Mouse (Mus musculus): ENCODE results near the gene Pparg.

The Pparg gene

DNA sequence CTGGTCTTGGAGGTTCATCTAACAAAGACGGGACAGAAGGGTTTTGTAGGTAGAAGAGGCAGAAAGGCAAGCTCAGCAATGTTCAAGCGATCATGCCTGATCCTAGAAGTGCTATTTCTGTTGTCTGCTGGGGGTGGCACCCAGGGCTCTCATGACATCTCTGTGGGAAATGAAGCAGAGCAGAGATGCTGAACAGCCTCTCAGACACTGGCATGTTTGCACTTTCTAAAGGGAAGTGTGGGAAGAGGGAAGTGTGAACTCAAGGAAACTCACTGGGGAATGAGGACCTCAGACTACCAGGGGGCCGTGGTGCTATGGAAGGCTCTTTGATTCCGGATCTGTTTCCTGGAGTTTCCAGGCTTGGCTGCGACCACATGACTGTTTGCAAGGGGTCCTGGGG, 144.2 kb downstream of the Pparg start:
- DNase-seq (ENCODE audit: low spot score in 2 of 2) = no peak

DNA sequence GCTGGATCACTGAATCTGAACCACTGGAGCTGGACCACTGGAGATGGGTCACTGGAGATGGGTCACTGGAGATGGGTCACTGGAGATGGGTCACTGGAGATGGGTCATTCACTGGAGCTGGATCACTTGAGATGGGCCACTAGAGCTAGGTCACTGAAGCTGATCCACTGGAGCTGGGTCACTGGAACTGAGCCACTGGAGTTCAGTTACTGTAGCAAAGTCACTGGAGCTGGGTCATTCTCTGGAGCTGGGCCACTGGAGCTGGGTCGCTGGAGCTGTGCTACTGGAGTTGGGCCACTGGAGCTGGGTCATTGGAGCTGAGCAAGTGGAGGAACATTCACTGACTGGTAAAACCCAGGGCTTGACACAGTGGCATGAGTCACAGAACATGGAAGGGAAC, 145.7 kb downstream of the Pparg start:
- DNase-seq (ENCODE audit: low spot score in 2 of 2) = no peak

DNA sequence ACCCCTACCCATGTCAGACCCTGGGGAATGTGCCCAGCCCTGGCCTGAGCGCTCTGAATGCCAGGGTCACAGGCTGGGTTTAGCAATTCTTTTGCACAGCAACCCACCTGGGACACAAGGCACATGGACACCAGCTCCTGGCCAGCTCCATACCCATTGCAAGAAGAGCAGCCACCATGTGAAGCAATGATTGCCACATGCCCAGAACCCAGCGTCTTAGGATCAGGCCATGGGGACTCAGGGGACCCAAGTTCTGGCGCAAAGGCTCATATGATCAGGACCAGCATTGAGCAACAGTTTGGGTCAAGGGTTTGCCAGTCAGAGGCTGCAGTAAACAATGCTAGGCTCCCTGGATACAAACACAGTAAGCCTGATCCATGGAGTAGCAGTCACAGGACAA, 150.7 kb downstream of the Pparg start:
- no peak for DNase-seq (ENCODE audit: low spot score in 2 of 2)

DNA sequence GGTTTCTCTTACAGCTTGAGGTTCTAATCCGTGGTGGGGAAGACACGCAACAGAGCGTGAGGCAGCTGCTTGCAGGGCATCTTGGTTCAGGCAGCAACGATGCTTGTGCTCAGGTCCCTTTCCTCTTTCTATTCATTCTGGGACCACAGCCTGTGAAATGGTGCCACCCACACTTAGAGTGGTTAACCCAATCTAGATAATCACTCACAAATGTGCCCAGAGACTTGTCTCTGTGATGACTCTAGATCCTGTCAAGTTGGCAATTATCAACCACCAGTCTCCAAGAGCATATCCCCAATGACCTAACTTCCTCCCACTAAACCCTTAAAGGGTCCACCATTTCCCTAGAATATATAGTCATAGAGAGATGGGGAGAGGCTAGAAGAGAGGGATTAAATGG, 152.5 kb downstream of the Pparg start:
- DNase-seq (ENCODE audit: low spot score in 2 of 2) = no peak

DNA sequence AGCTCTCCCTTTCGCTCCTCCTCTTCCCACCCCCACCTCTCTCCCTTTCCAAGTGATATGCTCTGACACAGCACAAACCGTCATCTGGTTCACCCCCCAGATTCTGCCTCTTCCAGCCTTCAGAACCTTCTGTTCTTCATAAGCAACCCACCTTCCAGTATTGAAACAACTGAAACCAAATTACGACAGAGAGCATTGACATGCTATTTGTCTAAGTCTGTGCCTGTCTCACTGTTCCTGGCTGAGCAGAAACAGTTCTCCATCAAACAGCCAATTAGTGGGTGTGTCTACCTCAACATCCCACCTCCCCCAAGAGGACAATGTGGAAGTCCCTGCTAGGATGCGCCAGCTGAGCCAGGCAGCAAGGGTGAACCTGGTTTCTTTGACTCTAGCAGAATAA, 157.2 kb downstream of the Pparg start:
- no peak for DNase-seq (ENCODE audit: low spot score in 2 of 2)

DNA sequence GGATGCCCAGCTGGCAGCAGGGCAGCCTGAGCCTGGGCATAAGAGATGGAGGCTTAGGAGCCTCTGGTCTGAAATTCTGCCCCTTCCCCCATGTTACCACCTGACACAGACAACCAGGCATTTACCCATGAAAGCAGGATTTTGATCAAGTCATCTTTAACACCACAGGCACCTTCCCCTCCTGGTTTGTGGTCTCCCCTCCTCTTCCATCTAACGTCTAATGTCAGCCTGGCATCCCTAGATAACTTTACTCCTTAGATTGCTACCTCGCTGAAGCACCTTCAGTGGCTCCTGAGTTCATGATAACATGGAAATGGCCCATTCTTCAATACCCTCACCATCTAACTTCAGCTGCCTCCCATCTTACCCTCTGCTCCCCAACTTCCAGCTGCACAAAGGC, 157.6 kb downstream of the Pparg start:
- no peak for DNase-seq (ENCODE audit: low spot score in 2 of 2)

DNA sequence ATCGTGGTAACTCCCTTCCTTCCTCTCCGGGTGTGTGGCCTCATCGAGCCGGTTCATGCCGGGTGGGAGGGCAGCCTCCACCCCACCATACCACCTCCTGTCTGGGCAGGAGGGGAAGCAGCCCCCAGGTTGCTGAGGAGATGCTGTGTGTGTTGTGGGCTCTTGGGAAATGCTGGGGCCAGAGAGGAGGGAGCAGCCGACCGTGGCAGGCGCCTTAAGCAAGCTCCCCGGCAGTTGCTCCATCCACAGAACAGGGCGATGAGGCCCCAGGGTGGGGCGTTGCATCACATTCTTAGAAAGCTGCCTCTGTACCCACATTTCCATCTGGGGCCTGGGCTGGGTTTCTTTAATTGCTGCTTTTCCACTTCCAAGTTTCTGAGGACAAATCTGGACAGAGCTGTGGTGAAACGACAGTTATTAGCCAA, 158.5 kb downstream of the Pparg start:
- DNase-seq (ENCODE audit: low spot score in 2 of 2) = no peak

DNA sequence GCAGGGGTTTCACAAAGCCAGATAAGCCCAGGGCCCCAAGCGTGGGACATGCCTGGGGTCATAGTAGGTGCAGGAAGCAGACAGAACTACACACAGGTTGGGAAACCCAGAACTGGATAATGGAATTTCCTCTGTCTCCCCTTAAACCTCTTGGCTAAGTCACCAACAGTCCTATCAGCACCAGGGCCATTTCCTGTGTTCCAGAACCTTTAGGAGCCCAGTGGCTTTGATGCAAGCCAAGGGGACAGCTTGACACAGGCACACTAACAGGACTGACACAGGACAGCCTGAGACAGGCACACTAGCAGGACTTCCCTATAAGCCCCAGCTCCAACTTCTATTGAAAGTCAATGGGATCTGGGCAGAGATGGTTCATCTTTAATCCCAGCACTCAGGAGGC, 161.2 kb downstream of the Pparg start:
- no peak for DNase-seq (ENCODE audit: low spot score in 2 of 2)

DNA sequence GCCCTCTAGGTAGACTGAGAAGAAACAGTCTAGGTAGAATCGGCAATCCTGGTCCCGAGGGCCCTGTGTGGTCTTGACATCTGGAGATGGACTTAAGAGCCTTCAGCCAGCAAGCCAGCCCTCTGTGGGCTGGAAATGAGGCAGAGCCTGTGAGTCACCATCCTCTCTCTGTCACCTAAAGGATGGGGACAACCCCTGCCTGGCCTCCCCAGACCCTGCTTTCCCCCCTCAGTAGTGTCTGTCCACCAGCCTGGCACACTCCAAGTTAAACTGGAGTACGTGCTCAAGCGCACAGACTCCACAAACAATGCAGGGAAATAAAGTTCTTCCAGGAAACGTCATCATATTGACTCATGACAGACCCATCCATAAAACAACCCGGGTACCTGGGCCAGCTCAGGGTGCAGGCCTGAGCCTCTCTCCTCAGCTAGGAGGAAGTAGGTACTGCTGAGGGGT, 162.0 kb downstream of the Pparg start:
- DNase-seq (ENCODE audit: low spot score in 2 of 2) = no peak

DNA sequence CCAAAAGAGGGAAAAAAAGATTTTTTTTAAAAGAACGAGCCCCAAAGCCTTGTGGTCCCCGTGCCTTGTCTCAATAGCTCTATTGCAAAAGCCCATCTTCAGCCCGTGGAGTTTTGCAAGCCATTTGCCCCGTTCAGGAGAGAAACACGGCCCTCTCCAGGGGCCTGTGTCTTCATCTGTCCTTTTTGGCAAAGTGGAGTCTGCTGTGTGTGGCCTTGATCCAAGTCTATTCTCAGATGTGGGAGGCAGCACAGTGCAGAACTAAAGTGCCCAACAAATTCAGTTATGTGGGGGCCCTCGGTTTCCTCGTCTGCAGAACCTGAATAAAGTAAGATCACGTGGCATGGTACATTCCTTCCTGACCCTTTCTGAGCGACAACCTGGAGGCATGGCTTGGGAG, 162.4 kb downstream of the Pparg start:
- no peak for DNase-seq (ENCODE audit: low spot score in 2 of 2)

DNA sequence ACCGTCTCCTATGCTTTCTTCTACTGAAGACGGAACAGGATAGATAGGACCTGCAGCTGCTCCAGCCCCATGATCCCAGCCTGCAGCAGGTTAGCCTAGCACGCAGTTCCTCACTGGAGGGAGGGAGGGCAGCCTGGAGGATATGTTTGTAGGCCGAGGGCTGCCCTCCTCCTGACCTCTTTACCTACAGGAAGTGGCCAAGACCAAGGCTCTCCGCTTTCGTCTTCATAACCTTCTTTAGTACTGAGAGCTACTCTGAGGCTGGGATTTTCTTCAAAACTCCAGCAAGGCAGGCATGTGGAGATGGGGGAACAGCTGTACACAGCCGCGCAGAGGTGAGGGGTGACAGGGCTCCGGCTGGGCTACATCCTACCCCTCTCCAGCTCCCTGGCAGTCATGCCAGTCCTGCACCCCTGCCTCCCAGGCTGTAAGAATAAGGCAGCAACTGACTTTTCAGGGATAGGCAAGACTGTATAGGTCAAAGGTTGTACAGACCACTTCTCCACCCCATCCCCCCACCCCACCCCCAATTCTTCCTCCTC, 163.8 kb downstream of the Pparg start:
- DNase-seq (ENCODE audit: low spot score in 2 of 2) = no peak

DNA sequence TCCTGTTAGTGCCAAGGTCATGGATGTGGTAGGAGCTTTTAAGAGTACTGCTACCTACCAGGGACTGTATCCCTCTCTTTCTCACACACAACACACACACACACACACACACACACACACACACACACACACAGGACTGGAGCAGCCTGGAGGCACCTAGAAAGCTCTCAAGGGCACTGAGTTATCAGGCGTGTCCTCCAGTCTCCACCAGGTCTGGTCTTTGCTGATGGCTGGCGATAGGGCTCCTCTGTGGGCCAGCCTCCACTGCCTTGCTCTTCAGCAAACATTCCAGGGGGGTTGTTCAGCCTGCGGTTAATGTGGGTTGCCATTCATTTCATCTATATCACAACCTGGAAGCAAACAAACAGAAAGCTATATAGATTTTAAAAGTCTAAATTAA, 166.7 kb downstream of the Pparg start:
- DNase-seq (ENCODE audit: low spot score in 2 of 2) = no peak

DNA sequence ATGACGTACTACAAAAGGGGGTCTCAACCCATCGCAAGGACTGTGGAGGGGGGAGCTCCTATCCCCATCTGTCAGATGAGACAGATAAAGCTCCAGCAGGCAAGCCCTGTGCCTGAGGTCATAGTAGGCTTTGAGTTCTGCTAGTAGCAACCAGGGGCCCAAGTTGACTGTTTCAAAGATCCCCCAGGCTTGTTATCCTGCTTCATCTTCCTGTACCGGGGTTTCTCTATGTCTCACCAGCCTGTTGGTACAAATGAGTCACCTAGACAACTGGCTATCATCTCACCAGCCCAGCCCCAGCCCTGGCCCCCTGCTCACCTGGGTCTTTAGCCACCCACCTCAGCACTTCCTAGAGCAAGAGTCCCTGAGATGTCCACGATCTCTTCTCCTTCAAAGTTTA, 167.6 kb downstream of the Pparg start:
- DNase-seq (ENCODE audit: low spot score in 2 of 2) = no peak

DNA sequence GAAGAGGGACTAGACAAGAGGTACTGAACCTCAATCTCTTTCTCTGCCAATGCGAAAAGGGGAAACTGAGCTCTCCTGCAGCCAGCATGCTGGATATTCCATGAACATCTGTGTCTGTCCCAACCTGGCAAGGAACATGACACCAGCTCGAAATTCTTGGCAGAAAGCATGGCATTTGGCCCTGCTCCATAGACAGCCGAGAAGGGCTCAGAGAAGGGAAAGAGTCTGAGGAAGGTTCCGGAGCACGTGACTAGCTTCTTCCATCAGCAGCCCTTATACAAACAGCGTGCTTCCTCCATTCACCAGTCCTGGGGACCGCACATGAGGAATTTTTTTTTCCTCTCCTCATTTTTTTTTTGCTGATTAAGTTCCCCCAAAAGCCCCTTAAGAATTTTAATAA, 173.9 kb downstream of the Pparg start:
- DNase-seq (ENCODE audit: low spot score in 2 of 2) = no peak

DNA sequence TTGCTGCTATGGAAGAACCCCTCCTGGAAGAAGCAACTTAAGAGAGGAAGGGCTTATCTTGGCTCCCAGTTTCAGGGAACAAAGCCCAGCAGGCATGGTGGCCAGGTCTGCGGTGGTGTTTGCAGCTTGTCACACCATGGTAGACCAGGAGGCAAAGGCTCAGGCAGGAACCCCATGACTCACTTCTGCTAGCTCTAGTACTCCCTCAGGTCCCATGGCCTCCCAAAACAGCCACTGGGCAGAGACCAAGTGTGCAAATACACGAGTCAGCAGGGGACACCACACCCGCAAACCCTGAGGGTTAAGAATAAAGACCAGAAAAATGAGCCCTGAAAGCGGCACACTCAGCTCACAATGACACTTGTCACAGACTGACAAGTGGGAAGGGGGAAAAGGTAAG, 175.4 kb downstream of the Pparg start:
- no peak for DNase-seq (ENCODE audit: low spot score in 2 of 2)

DNA sequence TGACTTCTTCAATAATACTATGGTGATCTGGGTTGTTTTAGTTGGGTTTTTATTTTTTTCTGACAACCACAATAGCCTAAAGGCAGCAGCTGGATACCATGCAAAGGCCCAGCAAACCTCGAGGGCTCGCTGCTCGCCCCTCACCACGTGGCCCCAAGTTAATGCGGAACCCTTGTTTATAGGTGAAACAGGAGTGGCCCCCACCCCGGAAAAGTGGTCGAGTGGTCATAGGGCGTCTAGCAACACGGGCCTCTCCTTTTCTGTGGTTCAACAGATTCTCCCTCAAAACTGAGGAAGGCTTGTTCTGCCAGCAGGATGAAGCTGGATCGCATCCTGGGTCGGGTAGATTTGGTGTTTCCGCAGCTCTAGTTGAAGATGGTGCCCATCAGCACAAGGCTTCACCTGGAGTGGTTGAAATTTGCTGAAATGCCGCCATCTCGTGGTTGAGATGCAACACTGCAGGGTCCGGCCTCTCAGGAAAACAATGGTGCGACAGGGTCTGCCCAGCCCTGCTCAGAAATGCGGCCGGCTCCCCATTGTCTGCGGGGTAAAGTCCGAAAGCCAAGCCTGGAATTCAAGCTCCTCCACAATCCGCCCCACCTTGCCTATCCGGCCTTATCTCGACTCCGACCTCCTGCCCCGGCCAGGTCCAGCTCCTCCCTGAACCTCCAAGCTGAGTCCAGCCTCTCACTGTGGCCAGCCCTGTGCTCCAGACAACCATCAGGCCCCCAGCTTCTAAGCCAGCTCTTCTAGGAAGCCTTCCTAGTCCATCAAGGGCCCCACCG, 178.1 kb downstream of the Pparg start:
- peak; percentile 57 to 82 for DNase-seq (ENCODE audit: low spot score in 2 of 2)

Measured in frontal cortex, postnatal 14 days (tissue).